Mouse (Mus musculus) neural tube, embryonic 15.5 days (tissue): ENCODE data around the gene Abhd10. TPM values are rescaled to one million over a fixed set of nuclear protein-coding genes. Genes with fewer than 3 reads are reported as not detected.

Experiments used
- ATAC-seq: fragments of 200-750 bp; cut with Nextera tagmentation; 2 replicates; pipeline ENCODE4 v1.8.0; 2017; ENCODE audit warnings: mild to moderate bottlenecking, moderate TSS enrichment, moderate library complexity; ENCODE audit not compliant: low FRiP score
- H3K27ac ChIP-seq: fragments of 300-500 bp; sonication (generic); replicated peaks from 2 replicates; pipeline ENCODE4 v1.5.1; 2015; ENCODE audit warnings: mild to moderate bottlenecking, inconsistent platforms
- H3K27me3 ChIP-seq: fragments of 300-500 bp; sonication (generic); replicated peaks from 2 replicates; pipeline ENCODE4 v1.6.1; 2015; ENCODE audit warnings: inconsistent platforms
- H3K36me3 ChIP-seq: fragments of 300-500 bp; sonication (generic); 2 replicates; pipeline ENCODE4 v1.6.1; 2015; ENCODE audit warnings: inconsistent platforms
- H3K4me1 ChIP-seq: fragments of 300-500 bp; sonication (generic); 2 replicates; pipeline ENCODE4 v1.6.1; 2015; ENCODE audit warnings: inconsistent platforms
- H3K4me2 ChIP-seq: fragments of 300-500 bp; sonication (generic); 2 replicates; pipeline ENCODE4 v1.6.1; 2015; ENCODE audit warnings: inconsistent platforms, mild to moderate bottlenecking, moderate library complexity
- H3K4me3 ChIP-seq: fragments of 300-500 bp; sonication (generic); replicated peaks from 2 replicates; pipeline ENCODE4 v1.5.1; 2015; ENCODE audit warnings: mild to moderate bottlenecking, inconsistent platforms
- H3K9ac ChIP-seq: fragments of 300-500 bp; sonication (generic); replicated peaks from 2 replicates; pipeline ENCODE4 v1.6.1; 2015; ENCODE audit warnings: mild to moderate bottlenecking, inconsistent platforms
- H3K9me3 ChIP-seq: fragments of 300-500 bp; sonication (generic); replicated peaks from 2 replicates; pipeline ENCODE4 v1.6.1; 2016; ENCODE audit warnings: inconsistent platforms
- WGBS: fragments of 180-500 bp; shearing (Covaris S2); methylation state at CpG from one replicate; pipeline ENCODE4 v1.1.7; 2015; ENCODE audit warnings: mixed read lengths; 5-methylcytosine and 5-hydroxymethylcytosine counted together
- polyA plus RNA-seq: library from polyadenylated mRNA; unstranded; fragments of >200 nt; fragmentation: Nextera tagmentation; extraction: Ambion mirVana; gene quantifications from 2 replicates; pipeline ENCODE4 v1.2.1, GENCODE M21; 2015

Gene Abhd10
- 38.7 and 41.1 TPM in 2 replicates for polyA plus RNA-seq

DNA sequence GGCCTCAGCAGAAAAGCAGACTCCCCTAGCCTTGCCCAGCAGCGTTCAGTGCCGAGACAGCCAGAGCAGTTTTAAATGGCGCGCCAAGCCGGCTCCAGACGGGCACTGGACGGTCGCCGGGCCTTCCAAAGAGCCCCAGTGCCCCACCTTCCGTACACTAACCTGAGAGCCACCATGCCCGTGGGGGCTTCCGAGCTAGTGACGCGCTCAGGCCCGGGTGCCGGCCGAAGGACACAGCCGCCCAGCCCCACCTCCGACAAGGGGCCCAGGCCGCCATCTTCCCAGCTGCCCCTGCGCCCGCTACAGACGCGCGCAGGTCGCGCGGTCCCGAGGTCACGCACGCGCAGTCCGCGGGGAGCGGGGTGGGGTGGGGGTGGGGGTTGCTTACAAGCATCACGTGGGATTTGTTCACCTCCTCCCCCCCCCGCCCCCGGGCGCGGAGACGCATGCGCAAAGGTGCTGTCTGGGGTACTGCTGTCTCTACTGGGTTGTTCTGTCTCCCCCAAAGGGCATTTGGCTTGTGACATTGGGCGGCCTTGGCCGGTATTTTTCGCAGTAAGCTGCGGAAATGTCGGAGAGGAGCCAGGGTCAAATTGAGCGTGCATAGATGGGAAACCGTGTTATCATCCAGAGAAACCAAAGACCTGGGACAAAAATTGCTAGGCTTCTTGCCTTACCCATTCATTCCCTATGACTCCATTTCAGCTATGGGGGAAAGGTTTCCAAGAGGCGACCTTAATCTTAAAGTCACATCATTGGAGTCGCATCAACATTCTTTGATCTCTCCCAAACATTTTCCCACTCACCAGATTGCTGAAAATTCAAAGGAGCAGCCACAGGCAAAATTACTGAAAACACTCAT, at the start of gene Abhd10:
TSS of gene Abhd10 (minus strand) at position 341 of the 862 bp plus-strand sequence.
- Histone ChIP-seq H3K36me3 (no peaks in the 10 kb centered on the region), H3K9me3 (no peaks in the 10 kb centered on the region), H3K4me3 (peak within 1 kb of the TSS; percentile 75), H3K9ac (peak within 1 kb of the TSS; percentile 88), H3K4me1 (peaks cover 22% of the 10 kb centered on the region), H3K27ac (peak within 1 kb of the TSS; percentile 95), H3K27me3 (no peaks in the 10 kb centered on the region), H3K4me2 (peak within 1 kb of the TSS; percentile 51)
- peak; percentile 97 for ATAC-seq
- WGBS: under 1% methylated on average over 51 of the region's 51 CpGs

DNA sequence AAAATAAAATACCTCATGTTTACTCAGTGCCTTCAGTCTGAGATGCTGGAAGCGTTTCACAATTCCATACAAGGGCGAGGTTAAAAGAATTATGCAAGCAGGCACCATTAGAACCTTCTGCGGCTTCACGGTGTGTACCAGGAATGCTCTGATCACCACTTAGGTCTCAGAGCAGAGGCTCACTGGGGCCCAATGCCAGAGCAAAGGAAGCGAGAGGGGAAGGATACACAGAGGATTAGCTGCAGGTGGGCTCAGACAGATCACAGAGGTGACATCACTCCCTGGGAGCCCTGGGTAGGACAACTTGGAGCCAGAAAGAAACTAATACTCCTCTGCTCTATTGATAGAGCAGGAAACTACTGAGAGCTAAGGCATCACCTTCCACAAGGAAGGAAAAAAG, 48.5 kb upstream of the Abhd10 start:
- Histone ChIP-seq H3K4me1 (no peaks in the 10 kb centered on the region), H3K9me3 (no peaks in the 10 kb centered on the region), H3K4me3 (no peak overlapping the region), H3K36me3 (no peaks in the 10 kb centered on the region), H3K9ac (no peak overlapping the region), H3K4me2 (no peak overlapping the region), H3K27ac (no peak overlapping the region), H3K27me3 (no peaks in the 10 kb centered on the region)
- 67% methylated on average over 5 of the region's 5 CpGs for WGBS
- no peak for ATAC-seq

DNA sequence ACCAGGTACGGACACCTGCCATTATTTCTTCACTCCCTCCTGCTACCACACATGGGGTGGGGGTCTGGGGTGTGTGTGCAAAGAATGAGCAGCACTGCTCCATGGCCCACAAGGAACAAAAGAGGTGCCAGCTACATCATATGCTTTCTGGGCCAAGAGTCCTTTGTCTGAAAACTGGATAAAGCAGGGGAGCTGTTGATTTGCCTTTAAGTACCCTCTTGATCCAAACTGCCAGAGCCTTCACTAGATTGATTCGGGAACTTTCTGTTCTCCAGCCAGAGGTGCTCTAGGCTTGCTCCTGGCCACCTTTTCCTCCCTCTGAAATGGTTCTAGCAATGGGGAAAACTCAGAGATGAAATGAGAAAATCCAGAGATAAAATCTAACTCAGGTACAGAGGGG, 46.6 kb upstream of the Abhd10 start:
- Histone ChIP-seq H3K27me3 (no peaks in the 10 kb centered on the region), H3K4me2 (no peak overlapping the region), H3K4me3 (no peak overlapping the region), H3K27ac (no peak overlapping the region), H3K4me1 (no peaks in the 10 kb centered on the region), H3K9ac (no peak overlapping the region), H3K9me3 (no peaks in the 10 kb centered on the region), H3K36me3 (no peaks in the 10 kb centered on the region)
- ATAC-seq: no peak
- 91% methylated on average over 2 of the region's 2 CpGs for WGBS

DNA sequence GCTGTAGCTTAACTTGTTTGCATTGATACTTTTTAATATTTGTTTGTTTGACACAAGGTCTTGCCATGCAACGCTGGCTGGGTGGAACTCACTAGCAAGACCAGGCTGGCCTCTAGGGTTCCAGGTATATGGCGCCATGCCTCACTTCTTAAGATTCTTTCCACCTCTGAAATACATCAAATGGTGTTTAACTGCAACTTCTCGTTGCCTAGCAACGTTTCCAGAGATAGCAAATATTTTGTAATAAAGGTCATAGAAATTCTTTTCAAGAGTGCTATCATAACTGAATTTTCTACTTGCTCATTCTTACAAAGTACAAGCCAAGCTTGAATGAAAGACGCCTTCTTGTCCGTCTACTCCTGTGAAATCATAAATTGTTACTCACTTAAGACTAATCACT, 44.9 kb upstream of the Abhd10 start:
- H3K4me3 ChIP-seq: no peak overlapping the region
- H3K4me1 ChIP-seq: no peaks in the 10 kb centered on the region
- no peaks in the 10 kb centered on the region for H3K27me3 ChIP-seq
- ATAC-seq: no peak
- H3K9me3 ChIP-seq: no peaks in the 10 kb centered on the region
- H3K4me2 ChIP-seq: no peak overlapping the region
- no peak overlapping the region for H3K9ac ChIP-seq
- no peaks in the 10 kb centered on the region for H3K36me3 ChIP-seq
- 88% methylated on average over 6 of the region's 6 CpGs for WGBS
- H3K27ac ChIP-seq: no peak overlapping the region

DNA sequence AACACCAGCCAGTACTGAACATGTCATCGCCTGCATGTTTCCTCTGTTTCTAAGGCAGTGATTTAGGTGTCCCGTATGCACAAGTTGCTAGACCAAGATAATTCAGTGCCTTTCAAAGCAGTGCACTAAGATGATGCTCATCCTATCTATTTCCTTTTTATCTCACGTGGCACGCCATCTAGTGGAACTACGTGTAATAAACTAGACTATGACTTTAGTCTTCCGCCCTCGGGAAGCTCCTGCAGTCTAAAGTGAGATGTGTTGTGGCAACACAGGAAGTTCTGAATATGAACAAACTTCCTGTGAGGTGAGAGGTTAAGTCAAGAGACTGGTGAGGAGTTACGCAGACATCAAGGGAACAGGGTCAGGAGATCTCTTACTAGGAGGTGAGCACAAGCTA, 43.9 kb upstream of the Abhd10 start:
- H3K9ac ChIP-seq: no peak overlapping the region
- H3K36me3 ChIP-seq: no peaks in the 10 kb centered on the region
- H3K4me3 ChIP-seq: no peak overlapping the region
- no peaks in the 10 kb centered on the region for H3K4me1 ChIP-seq
- H3K27me3 ChIP-seq: no peaks in the 10 kb centered on the region
- 45% methylated on average over 8 of the region's 8 CpGs for WGBS
- H3K4me2 ChIP-seq: no peak overlapping the region
- ATAC-seq: no peak
- no peaks in the 10 kb centered on the region for H3K9me3 ChIP-seq
- H3K27ac ChIP-seq: no peak overlapping the region

DNA sequence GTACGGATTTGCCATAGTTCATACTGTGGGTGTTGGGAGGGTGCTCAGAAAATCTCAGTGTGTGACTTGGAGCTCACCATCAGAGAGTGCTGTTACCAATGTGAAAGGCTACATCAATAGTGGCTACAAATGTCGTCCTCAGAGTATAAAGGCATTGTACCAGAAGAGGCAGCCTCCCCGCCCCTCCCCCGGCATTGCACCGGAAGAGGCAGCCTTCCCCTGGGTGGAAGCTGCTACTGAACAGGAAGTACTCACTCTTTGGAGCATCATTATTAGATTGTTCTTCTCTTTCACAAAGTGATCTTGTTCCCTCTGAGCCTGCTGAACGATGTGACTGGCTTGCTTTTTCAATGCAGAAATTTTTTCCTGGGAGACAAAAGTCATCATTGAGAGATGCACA, 37.2 kb upstream of the Abhd10 start:
- H3K9ac ChIP-seq: no peak overlapping the region
- 74% methylated on average over 6 of the region's 6 CpGs for WGBS

DNA sequence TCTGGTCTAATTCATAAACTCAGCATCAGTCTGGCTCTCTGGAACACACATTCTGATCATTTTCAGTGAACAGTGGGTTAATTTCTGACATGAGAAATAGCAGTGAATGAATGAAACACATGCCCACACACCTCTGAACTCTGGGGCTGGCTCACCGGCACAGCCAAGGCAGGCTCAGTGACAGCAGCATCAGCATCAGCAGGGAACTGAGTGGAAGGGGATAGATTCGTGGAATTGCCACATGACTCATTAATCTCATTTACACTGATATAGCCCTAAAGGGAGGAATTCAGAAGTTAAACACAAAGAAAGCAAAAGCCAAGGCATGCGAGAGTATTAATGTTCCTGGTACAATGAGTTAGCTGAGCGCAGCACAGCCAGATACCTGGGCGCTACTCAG, 32.1 kb upstream of the Abhd10 start:
- WGBS: 54% methylated on average over 5 of the region's 5 CpGs
- Histone ChIP-seq H3K9me3 (no peaks in the 10 kb centered on the region), H3K9ac (no peak overlapping the region), H3K4me3 (no peak overlapping the region), H3K36me3 (0 out of 2 replicates have a peak, but pooled peaks cover 2% of the 10 kb centered on the region), H3K27ac (no peak overlapping the region), H3K4me2 (no peak overlapping the region), H3K4me1 (peaks cover 2% of the 10 kb centered on the region; the same call in 1 of the 2 replicates), H3K27me3 (no peaks in the 10 kb centered on the region)
- ATAC-seq: peak; percentile 55

More for the DNA sequence above, 37.2 kb upstream of the Abhd10 start:
- no peak for ATAC-seq
- no peaks in the 10 kb centered on the region for H3K4me1 ChIP-seq
- no peaks in the 10 kb centered on the region for H3K27me3 ChIP-seq
- H3K4me2 ChIP-seq: no peak overlapping the region
- H3K36me3 ChIP-seq: 0 out of 2 replicates have a peak, but pooled peaks cover 2% of the 10 kb centered on the region
- no peaks in the 10 kb centered on the region for H3K9me3 ChIP-seq
- no peak overlapping the region for H3K27ac ChIP-seq
- H3K4me3 ChIP-seq: no peak overlapping the region

DNA sequence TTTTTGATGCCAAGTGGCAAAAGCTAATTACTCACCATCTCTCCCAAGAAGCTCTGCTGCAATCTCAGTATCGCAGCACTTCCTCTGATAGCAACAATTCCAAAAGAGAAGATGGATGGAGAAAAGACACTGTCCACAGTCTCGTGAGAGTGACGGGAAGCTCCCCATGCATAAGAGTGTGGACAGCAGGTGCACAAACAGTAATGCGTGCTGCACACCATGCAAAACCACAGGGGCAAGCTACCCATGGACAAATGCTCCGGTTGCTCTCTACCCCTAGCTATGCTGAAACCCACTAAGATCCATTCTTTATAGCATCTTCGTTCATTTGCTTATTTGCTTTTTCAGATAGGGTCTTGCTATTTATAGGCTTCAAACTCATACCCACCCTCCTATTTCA, 28.2 kb upstream of the Abhd10 start:
- H3K4me1 ChIP-seq: peaks cover 11% of the 10 kb centered on the region; the same call in 1 of the 2 replicates
- no peaks in the 10 kb centered on the region for H3K36me3 ChIP-seq
- H3K9ac ChIP-seq: no peak overlapping the region
- H3K9me3 ChIP-seq: no peaks in the 10 kb centered on the region
- H3K4me2 ChIP-seq: no peak overlapping the region
- 91% methylated on average over 6 of the region's 6 CpGs for WGBS
- no peak overlapping the region for H3K27ac ChIP-seq
- ATAC-seq: no peak
- H3K4me3 ChIP-seq: no peak overlapping the region
- H3K27me3 ChIP-seq: no peaks in the 10 kb centered on the region

DNA sequence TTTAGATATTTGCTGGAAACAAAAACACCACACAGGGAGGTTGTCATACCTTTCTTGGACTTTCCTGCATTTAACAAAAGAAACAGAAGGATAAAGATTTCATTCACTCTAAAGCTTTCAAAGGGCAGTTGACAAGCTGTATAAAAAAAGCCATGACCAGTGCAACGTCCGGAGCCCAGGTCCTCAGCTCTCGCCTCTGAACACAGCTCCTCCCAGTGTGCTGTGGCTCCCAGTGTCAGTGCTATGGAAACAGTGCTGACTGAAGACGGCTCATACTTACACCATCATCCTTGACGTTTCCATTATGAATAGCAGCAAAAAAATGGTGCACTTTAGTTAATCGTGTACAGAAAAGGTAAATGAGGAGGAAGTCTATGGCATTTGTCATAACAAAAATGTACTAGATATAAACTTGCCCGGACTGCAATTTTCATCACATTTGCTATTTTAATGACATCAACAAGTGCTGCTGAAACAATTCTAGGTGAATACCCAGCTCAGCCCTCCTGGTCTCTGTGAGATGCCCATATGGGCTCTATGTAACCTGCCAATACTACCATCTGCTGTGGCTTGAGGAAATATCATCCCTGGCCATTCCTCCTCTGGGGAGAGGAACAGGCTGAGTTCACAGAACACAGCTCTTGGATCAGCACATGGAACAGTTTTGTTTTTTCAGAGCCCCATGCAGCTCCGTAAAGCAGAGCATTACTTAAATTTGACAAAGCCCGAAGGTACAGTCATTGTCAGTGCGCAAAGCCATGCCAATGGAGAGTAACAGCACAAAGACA, 25.3 kb upstream of the Abhd10 start:
- no peak; the same call in 1 of the 2 replicates for ATAC-seq
- no peak overlapping the region for H3K9ac ChIP-seq
- WGBS: 56% methylated on average over 10 of the region's 10 CpGs

DNA sequence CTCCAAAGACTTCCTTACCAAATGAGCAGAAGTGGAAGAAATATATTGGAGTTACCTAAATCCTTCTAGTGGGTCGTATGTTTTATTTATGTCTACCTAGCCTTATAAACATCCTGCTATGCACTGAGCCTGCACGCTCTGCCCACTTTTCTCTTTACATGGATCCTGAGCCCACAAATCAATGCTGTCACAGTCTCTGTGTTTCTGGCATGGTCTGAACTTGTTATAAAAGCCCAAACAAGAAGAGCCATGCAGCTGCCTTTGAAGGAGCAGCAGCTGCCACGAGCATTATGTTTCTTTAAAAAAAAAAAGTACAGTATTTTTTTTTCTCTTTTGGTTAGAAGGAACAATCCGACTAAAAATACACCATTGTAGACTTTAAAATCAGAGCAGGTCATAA, 24.7 kb upstream of the Abhd10 start:
- H3K27ac ChIP-seq: no peak overlapping the region
- H3K4me1 ChIP-seq: peaks cover 8% of the 10 kb centered on the region; the same call in 1 of the 2 replicates
- no peaks in the 10 kb centered on the region for H3K27me3 ChIP-seq
- H3K9ac ChIP-seq: no peak overlapping the region
- WGBS: 20% methylated on average over 4 of the region's 4 CpGs
- H3K36me3 ChIP-seq: no peaks in the 10 kb centered on the region
- H3K9me3 ChIP-seq: no peaks in the 10 kb centered on the region
- no peak overlapping the region for H3K4me2 ChIP-seq
- ATAC-seq: no peak
- H3K4me3 ChIP-seq: no peak overlapping the region

More for the DNA sequence above, 25.3 kb upstream of the Abhd10 start:
- no peak overlapping the region for H3K4me3 ChIP-seq
- H3K27me3 ChIP-seq: no peaks in the 10 kb centered on the region
- no peaks in the 10 kb centered on the region for H3K9me3 ChIP-seq
- H3K36me3 ChIP-seq: no peaks in the 10 kb centered on the region
- no peak overlapping the region for H3K4me2 ChIP-seq
- H3K27ac ChIP-seq: no peak overlapping the region
- peaks cover 8% of the 10 kb centered on the region; the same call in 1 of the 2 replicates for H3K4me1 ChIP-seq

DNA sequence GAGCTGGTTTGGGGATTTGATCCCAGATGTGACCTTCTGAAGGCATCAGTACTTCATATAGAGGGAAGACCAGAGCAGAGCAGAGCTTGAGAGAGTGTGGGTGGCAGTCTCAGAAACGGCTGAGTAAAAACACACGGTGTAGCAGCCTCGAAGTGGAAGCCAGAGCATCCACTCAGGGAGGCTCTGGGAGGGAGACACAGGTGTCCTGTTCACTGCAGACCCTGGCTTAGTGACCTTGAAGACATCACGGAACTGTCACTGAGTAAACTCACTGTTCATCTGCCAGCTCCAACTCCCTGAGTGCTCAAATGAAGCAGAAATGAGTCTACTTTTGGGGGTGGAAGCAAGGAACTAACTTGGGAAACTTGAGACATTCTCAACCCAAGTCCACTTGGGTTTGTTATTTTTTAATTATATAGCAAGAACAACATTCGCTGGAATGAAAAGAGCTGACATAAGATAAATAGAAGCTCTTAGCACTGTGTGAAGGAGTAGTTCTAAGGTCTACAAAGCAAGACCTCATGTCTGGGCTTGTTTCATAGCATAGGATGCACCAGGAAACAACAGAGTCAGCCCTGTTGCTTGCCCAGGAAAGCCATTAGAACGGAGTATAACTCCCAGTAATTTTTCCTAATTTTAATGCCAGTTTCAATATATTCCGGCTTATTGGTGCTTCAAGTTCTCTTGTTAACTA, 23.2 kb upstream of the Abhd10 start:
- Histone ChIP-seq H3K4me1 (peaks cover 8% of the 10 kb centered on the region; the same call in 1 of the 2 replicates), H3K36me3 (no peaks in the 10 kb centered on the region), H3K4me2 (no peak overlapping the region), H3K27me3 (no peaks in the 10 kb centered on the region), H3K9me3 (no peaks in the 10 kb centered on the region), H3K27ac (no peak overlapping the region), H3K9ac (no peak overlapping the region), H3K4me3 (no peak overlapping the region)
- 89% methylated on average over 7 of the region's 7 CpGs for WGBS
- ATAC-seq: no peak
